Mouse (Mus musculus) midbrain, embryonic 12.5 days (tissue): ENCODE measurements around the gene Tagln. TPM values are rescaled to one million over a fixed set of nuclear protein-coding genes. Genes with fewer than 3 reads are reported as not detected.

ENCODE experiments used
- ATAC-seq: fragments of 200-750 bp; cut with Nextera tagmentation; 2 replicates; pipeline ENCODE4 v1.8.0; 2017; ENCODE audit warnings: low read depth, moderate TSS enrichment, moderate library complexity; ENCODE audit not compliant: low FRiP score
- H3K27ac ChIP-seq: fragments of 300-500 bp; sonication (generic); replicated peaks from 2 replicates; pipeline ENCODE4 v1.5.1; 2016; ENCODE audit warnings: mild to moderate bottlenecking
- H3K27me3 ChIP-seq: fragments of 300-500 bp; sonication (generic); 2 replicates; pipeline ENCODE4 v1.6.1; 2016; ENCODE audit warnings: mild to moderate bottlenecking
- H3K36me3 ChIP-seq: fragments of 300-500 bp; sonication (generic); 2 replicates; pipeline ENCODE4 v1.6.1; 2016
- H3K4me1 ChIP-seq: fragments of 300-500 bp; sonication (generic); 2 replicates; pipeline ENCODE4 v1.6.1; 2016
- H3K4me2 ChIP-seq: fragments of 300-500 bp; sonication (generic); replicated peaks from 2 replicates; pipeline ENCODE4 v1.6.1; 2016; ENCODE audit warnings: mild to moderate bottlenecking, moderate library complexity
- H3K4me3 ChIP-seq: fragments of 300-500 bp; sonication (generic); 2 replicates; pipeline ENCODE4 v1.5.1; 2016; ENCODE audit warnings: mild to moderate bottlenecking
- H3K9ac ChIP-seq: fragments of 300-500 bp; sonication (generic); replicated peaks from 2 replicates; pipeline ENCODE4 v1.6.1; 2016; ENCODE audit warnings: mild to moderate bottlenecking, moderate library complexity
- H3K9me3 ChIP-seq: fragments of 300-500 bp; sonication (generic); 2 replicates; pipeline ENCODE4 v1.6.1; 2016; ENCODE audit warnings: mild to moderate bottlenecking
- WGBS: fragments of 180-500 bp; shearing (Covaris S2); methylation state at CpG from one replicate; pipeline ENCODE4 v1.1.7; 2016; 5-methylcytosine and 5-hydroxymethylcytosine counted together
- polyA plus RNA-seq: library from polyadenylated mRNA; unstranded; fragments of >200 nt; fragmentation: Nextera tagmentation; extraction: Ambion mirVana; gene quantifications from 2 replicates; pipeline ENCODE4 v1.2.1, GENCODE M21; 2016

The Tagln gene
- polyA plus RNA-seq, 1 experiment from 2014 or later: 31.6 TPM

- H3K9me3 ChIP-seq: no peaks in the 10 kb centered on the region
- WGBS: 93% methylated on average over 8 of the region's 8 CpGs
- H3K27me3 ChIP-seq: no peaks in the 10 kb centered on the region
- no peak for ATAC-seq
- peaks cover 83% of the 10 kb centered on the region for H3K36me3 ChIP-seq
- no peak overlapping the region for H3K4me2 ChIP-seq
- H3K4me1 ChIP-seq: no peaks in the 10 kb centered on the region
- no peak overlapping the region for H3K4me3 ChIP-seq
- no peak overlapping the region for H3K27ac ChIP-seq
- H3K9ac ChIP-seq: no peak overlapping the region
These were observed 8.0 kb upstream of the Tagln start for GRCm38 (mm10) chr9:45943628-45944505.

GRCm38 (mm10) chr9:45942916-45943315 lies 7.1 kb upstream of the Tagln start:
- peaks cover 85% of the 10 kb centered on the region for H3K36me3 ChIP-seq
- H3K4me2 ChIP-seq: no peak overlapping the region
- no peak for ATAC-seq
- 92% methylated on average over 8 of the region's 8 CpGs for WGBS
- no peaks in the 10 kb centered on the region for H3K9me3 ChIP-seq
- no peaks in the 10 kb centered on the region for H3K27me3 ChIP-seq
- no peaks in the 10 kb centered on the region for H3K4me1 ChIP-seq
- no peak overlapping the region for H3K27ac ChIP-seq
- no peak overlapping the region for H3K9ac ChIP-seq
- no peak overlapping the region for H3K4me3 ChIP-seq

- WGBS: 93% methylated on average over 16 of the region's 16 CpGs
- no peak overlapping the region for H3K4me3 ChIP-seq
- H3K9ac ChIP-seq: no peak overlapping the region
- no peaks in the 10 kb centered on the region for H3K4me1 ChIP-seq
- ATAC-seq: no peak
- H3K27me3 ChIP-seq: no peaks in the 10 kb centered on the region
- H3K27ac ChIP-seq: no peak overlapping the region
- H3K9me3 ChIP-seq: no peaks in the 10 kb centered on the region
- no peak overlapping the region for H3K4me2 ChIP-seq
- H3K36me3 ChIP-seq: peaks cover 81% of the 10 kb centered on the region
These were observed 6.6 kb upstream of the Tagln start for GRCm38 (mm10) chr9:45942464-45942863.

- no peaks in the 10 kb centered on the region for H3K9me3 ChIP-seq
- H3K9ac ChIP-seq: no peak overlapping the region
- no peaks in the 10 kb centered on the region for H3K4me1 ChIP-seq
- H3K27ac ChIP-seq: no peak overlapping the region
- peaks cover 72% of the 10 kb centered on the region for H3K36me3 ChIP-seq
- 57% methylated on average over 18 of the region's 18 CpGs for WGBS
- ATAC-seq: 0 out of 2 replicates have a peak, but pooled peaks have one; percentile 44
- H3K4me3 ChIP-seq: no peak overlapping the region
- H3K27me3 ChIP-seq: peaks cover 2% of the 10 kb centered on the region; the same call in 1 of the 2 replicates
- no peak overlapping the region for H3K4me2 ChIP-seq
These were observed 5.6 kb upstream of the Tagln start for GRCm38 (mm10) chr9:45941329-45941888.

- ATAC-seq: no peak
- no peaks in the 10 kb centered on the region for H3K9me3 ChIP-seq
- H3K9ac ChIP-seq: no peak overlapping the region
- H3K4me3 ChIP-seq: no peak overlapping the region
- no peak overlapping the region for H3K4me2 ChIP-seq
- H3K27me3 ChIP-seq: peaks cover 7% of the 10 kb centered on the region; the same call in 1 of the 2 replicates
- WGBS: 92% methylated on average over 6 of the region's 6 CpGs
- H3K27ac ChIP-seq: no peak overlapping the region
- peaks cover 57% of the 10 kb centered on the region for H3K36me3 ChIP-seq
- H3K4me1 ChIP-seq: peaks cover 6% of the 10 kb centered on the region; the same call in 1 of the 2 replicates
These were observed 3.9 kb upstream of the Tagln start for GRCm38 (mm10) chr9:45939794-45940193.

GRCm38 (mm10) chr9:45938952-45939637 lies 3.2 kb upstream of the Tagln start:
- 93% methylated on average over 15 of the region's 15 CpGs for WGBS
- H3K27ac ChIP-seq: no peak overlapping the region
- H3K36me3 ChIP-seq: peaks cover 51% of the 10 kb centered on the region
- H3K4me1 ChIP-seq: peaks cover 6% of the 10 kb centered on the region; the same call in 1 of the 2 replicates
- no peak for ATAC-seq
- H3K9me3 ChIP-seq: no peaks in the 10 kb centered on the region
- H3K27me3 ChIP-seq: peaks cover 7% of the 10 kb centered on the region; the same call in 1 of the 2 replicates
- no peak overlapping the region for H3K9ac ChIP-seq
- H3K4me2 ChIP-seq: no peak overlapping the region
- no peak overlapping the region for H3K4me3 ChIP-seq

GRCm38 (mm10) chr9:45938088-45938487 lies 2.2 kb upstream of the Tagln start:
- Histone ChIP-seq H3K27me3 (peaks cover 7% of the 10 kb centered on the region; the same call in 1 of the 2 replicates), H3K36me3 (peaks cover 41% of the 10 kb centered on the region), H3K27ac (no peak overlapping the region), H3K4me2 (no peak overlapping the region), H3K4me3 (no peak overlapping the region), H3K4me1 (peaks cover 6% of the 10 kb centered on the region; the same call in 1 of the 2 replicates), H3K9me3 (no peaks in the 10 kb centered on the region), H3K9ac (no peak overlapping the region)
- ATAC-seq: no peak
- WGBS: 90% methylated on average over 8 of the region's 8 CpGs

GRCm38 (mm10) chr9:45936883-45937282 lies 1.0 kb upstream of the Tagln start:
- WGBS: 22% methylated on average over 3 of the region's 3 CpGs
- no peak overlapping the region for H3K4me3 ChIP-seq
- H3K9me3 ChIP-seq: no peaks in the 10 kb centered on the region
- H3K36me3 ChIP-seq: peaks cover 29% of the 10 kb centered on the region
- no peak overlapping the region for H3K27ac ChIP-seq
- H3K4me2 ChIP-seq: no peak overlapping the region
- peaks cover 7% of the 10 kb centered on the region; the same call in 1 of the 2 replicates for H3K27me3 ChIP-seq
- no peak overlapping the region for H3K9ac ChIP-seq
- no peak for ATAC-seq
- peaks cover 6% of the 10 kb centered on the region; the same call in 1 of the 2 replicates for H3K4me1 ChIP-seq

- no peak overlapping the region for H3K4me2 ChIP-seq
- no peak overlapping the region for H3K9ac ChIP-seq
- no peak for ATAC-seq
- H3K9me3 ChIP-seq: no peaks in the 10 kb centered on the region
- H3K27ac ChIP-seq: no peak overlapping the region
- WGBS: 82% methylated on average over 11 of the region's 11 CpGs
- H3K36me3 ChIP-seq: peaks cover 38% of the 10 kb centered on the region
- peaks cover 6% of the 10 kb centered on the region; the same call in 1 of the 2 replicates for H3K4me1 ChIP-seq
- peaks cover 7% of the 10 kb centered on the region; the same call in 1 of the 2 replicates for H3K27me3 ChIP-seq
- no peak overlapping the region for H3K4me3 ChIP-seq
These were observed 3.1 kb downstream of the Tagln start for GRCm38 (mm10) chr9:45932571-45933415.

- peaks cover 6% of the 10 kb centered on the region; the same call in 1 of the 2 replicates for H3K4me1 ChIP-seq
- no peak overlapping the region for H3K9ac ChIP-seq
- no peak for ATAC-seq
- H3K36me3 ChIP-seq: peaks cover 46% of the 10 kb centered on the region
- no peak overlapping the region for H3K27ac ChIP-seq
- H3K4me3 ChIP-seq: no peak overlapping the region
- H3K4me2 ChIP-seq: no peak overlapping the region
- H3K9me3 ChIP-seq: no peaks in the 10 kb centered on the region
- peaks cover 7% of the 10 kb centered on the region; the same call in 1 of the 2 replicates for H3K27me3 ChIP-seq
- 77% methylated on average over 1 of the region's 1 CpGs for WGBS
These were observed 3.9 kb downstream of the Tagln start for GRCm38 (mm10) chr9:45931958-45932357.

- Histone ChIP-seq H3K4me1 (no peaks in the 10 kb centered on the region), H3K9me3 (no peaks in the 10 kb centered on the region), H3K9ac (no peak overlapping the region), H3K36me3 (peaks cover 62% of the 10 kb centered on the region), H3K4me3 (no peak overlapping the region), H3K27ac (no peak overlapping the region), H3K4me2 (no peak overlapping the region), H3K27me3 (no peaks in the 10 kb centered on the region)
- WGBS: 87% methylated on average over 5 of the region's 5 CpGs
- ATAC-seq: no peak
These were observed 6.6 kb downstream of the Tagln start for GRCm38 (mm10) chr9:45929285-45929684.
